Mouse (Mus musculus): ENCODE results near the gene Afap1l2. TPM values are rescaled to one million over a fixed set of nuclear protein-coding genes. Genes with fewer than 3 reads are reported as not detected.

Gene Afap1l2
- total RNA-seq, 2 experiments from 2014 or later: 6.7 to 10.2 TPM

DNA sequence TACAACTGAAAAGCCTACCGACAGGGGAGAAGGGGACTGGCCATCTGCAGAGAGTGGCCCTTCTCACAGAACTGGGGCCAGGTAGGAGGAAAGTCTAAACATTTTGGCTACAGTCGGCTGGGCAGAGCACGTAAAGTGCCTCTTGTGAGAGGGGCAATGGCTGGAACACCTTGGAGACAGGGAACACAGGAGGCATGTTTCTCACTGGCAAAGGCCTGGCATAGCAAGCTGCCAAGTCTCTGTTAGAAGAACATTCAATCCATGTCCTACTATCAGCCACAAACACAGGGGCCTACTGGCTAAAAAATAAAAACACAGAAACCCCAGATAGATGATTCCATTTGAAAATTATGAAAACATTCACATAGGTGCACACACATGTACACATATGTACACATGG lies 61.3 kb downstream of the Afap1l2 start:
- intact Hi-C loops (cut with DNase I): loop anchor here (5.0 kb wide), 1 partner anchor 51 kb away; no protein-coding TSS in a partner anchor

DNA sequence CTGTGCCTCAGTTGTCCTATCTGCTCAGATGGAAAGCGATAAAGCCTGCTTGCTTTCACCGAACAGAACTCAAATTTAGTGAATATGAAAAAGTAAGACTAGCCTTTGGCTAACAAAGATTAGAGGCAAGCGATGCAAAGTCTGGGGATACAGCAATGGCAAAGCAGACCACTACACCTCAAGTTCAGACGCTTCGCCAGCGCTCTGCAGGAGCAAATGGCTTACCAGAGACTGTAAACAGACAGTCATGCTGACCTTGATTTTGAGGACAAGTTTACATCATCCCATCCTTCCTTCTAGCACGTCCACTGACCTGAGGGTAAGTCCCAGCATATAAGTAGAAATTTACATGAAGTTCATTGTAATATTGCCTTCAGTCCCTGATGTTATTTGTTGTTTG lies 61.8 kb downstream of the Afap1l2 start:
- intact Hi-C loops (cut with DNase I): loop anchor here (5.0 kb wide), 1 partner anchor 51 kb away; no protein-coding TSS in a partner anchor
- no peak for DNase-seq (ENCODE audit: low spot score in 2 of 2)

More for the DNA sequence above, 61.3 kb downstream of the Afap1l2 start:
- DNase-seq (ENCODE audit: low spot score in 2 of 2): no peak

DNA sequence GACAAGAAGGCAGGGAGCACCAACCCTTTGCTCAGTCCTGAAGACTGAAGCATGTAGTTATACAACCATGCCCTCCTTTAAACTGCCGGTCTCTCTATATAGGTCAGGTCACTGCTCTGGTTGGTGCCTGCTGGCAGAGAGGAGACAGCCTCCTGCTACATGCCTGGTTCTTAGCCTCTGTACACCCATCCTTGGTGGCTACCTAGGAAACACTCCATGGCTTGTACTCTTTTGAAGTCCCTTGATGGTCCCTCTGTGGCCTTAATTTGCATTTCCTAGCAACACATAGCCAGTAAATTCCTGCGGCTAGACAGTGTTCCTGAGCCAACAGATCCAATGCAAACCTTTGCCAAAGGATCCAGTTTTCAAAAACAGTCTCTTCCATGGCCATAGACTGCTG lies 62.4 kb downstream of the Afap1l2 start:
- no peak for DNase-seq (ENCODE audit: low spot score in 2 of 2)
- intact Hi-C loops (cut with DNase I): loop anchor here (5.0 kb wide), 1 partner anchor 52 kb away; no protein-coding TSS in a partner anchor

DNA sequence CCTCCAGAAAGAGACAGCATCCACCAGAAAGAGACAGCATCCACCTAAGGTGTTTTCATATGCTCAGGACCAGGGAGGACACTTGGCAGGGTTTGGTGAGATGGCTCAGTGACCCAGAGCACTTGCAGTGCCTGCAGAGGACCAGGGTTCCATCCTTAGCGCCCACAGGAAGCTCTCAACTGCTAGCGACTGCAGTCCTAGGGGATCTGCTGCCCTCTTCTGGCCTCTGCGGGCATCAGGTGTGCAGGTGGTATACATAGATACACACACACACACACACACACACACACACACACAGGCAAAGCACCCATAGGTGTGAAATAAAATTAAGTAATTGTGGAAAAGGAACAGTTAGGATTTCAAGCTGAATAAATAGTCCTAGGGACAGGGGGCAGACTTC lies 63.2 kb downstream of the Afap1l2 start:
- intact Hi-C loops (cut with DNase I): loop anchor here (5.0 kb wide), 1 partner anchor 52 kb away; no protein-coding TSS in a partner anchor
- DNase-seq (ENCODE audit: low spot score in 2 of 2): no peak

DNA sequence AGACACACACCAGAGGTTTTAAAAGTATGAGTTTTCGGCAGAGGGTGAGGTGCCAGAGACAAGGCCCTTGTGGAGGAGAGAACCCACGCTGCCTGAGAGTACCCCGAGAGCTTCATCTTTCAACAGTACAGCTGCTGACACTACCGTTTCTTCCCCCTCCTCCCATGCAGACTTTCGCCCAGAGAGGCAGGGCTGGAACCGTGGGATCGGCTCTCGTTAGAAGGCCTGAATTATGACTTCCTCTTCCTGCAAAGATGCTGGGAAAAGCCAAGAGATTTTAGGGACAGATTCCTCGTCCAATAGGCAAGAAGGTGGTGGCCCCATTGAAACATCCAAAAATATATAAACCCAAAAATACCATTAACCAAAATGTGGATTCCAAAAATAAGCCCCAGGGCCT lies 63.8 kb downstream of the Afap1l2 start:
- intact Hi-C loops (cut with DNase I): no loop called here
- no peak for DNase-seq (ENCODE audit: low spot score in 2 of 2)

DNA sequence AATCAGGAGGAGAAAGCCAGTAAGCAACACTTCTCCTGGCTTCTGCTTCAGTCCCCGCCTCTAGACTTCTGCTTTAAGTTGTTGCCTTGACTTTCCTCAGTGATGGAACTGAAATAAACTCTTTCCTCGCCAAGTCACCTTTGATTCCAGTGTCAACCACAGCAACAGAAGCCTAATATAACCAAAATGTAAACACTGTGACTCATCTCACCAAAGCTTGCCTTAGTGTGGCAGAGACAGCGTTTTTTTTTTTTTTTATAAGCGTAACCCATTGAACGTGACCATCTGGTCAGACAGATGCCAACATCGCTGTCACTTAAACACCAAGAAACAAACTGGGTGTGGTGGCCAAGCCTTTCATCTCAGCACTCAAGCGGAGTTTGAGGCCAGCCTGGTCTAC lies 65.8 kb downstream of the Afap1l2 start:
- no peak for DNase-seq (ENCODE audit: low spot score in 2 of 2)
- intact Hi-C loops (cut with DNase I): no loop called here

DNA sequence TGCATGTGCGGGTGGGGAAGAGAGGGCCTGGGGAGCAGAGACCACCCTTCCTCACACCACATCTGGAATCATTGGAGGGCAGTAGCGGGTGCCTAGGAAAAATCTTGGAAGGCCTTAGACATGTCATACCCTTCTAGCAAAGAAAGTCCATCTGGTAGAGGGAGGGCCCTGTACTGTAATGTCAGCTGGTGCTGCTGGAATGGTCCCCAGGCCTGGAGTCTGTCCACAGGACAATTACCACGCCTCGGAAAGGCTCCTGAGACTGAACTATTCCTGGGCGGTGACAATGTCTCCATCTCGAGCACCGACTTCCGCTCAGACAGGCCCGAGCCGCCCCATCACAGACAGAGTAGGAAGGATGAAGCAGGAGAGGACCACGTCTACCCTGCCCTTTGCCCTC lies 67.5 kb downstream of the Afap1l2 start:
- DNase-seq (ENCODE audit: low spot score in 2 of 2): no peak
- intact Hi-C loops (cut with DNase I): no loop called here

DNA sequence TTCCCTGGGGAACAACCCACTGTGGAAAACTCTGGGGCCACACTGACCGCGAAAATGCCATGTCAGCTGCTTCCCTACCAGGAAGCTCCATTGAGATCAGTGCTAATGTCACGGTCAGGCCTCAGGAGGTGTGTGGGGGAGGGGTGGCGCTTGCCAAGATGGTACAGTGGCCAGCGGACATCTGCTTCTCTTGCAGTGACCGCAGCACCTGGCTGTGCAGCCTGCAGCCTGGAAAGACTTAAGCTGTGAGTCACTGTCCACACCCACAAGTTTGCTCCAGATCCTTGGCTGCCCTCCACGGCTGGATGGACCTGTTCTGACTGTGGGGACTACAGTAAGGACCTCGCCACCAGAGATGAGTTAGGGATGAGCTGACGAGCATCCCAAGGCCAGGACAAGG lies 68.2 kb downstream of the Afap1l2 start:
- DNase-seq (ENCODE audit: low spot score in 2 of 2): no peak
- intact Hi-C loops (cut with DNase I): no loop called here

DNA sequence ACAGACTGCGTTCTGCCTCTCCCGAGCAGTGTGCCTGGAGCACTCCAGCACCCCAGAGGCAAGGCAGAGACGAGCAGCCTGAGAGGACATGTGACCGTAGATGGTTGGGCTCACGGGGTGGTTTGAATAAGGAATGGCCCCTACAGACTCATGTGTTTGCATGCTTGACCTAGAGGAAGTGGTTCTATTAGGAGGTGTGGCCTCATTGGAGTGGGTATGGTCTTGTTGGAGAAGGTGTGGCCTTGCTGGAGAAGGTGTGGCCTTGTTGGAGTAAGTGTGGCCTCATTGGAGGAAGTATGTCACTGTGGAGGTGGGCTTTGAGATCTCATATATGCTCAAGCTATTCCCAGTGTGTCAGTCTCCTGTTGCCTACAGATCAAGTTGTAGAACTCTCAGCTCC lies 70.1 kb downstream of the Afap1l2 start:
- intact Hi-C loops (cut with DNase I): no loop called here
- no peak for DNase-seq (ENCODE audit: low spot score in 2 of 2)

DNA sequence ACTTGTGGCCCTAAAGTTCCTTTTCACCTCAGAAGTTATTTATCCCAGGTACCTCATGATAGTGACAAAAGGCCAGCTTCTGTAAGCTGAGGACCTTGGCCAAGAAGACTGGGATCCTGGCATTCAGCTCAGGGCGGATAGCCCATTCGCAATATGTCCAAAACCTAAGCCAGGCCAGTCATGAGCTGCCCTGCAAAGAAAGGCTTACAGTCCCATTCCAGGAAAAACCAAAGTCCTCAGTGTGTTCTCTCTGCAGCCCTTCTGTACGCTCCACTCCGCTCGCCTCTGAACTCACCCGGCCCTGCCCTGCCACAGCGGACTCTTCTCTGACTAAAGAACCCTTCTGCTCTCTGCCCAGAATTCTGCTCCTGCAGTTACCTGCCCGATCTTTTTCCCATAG lies 71.8 kb downstream of the Afap1l2 start:
- intact Hi-C loops (cut with DNase I): no loop called here
- DNase-seq (ENCODE audit: low spot score in 2 of 2): no peak

DNA sequence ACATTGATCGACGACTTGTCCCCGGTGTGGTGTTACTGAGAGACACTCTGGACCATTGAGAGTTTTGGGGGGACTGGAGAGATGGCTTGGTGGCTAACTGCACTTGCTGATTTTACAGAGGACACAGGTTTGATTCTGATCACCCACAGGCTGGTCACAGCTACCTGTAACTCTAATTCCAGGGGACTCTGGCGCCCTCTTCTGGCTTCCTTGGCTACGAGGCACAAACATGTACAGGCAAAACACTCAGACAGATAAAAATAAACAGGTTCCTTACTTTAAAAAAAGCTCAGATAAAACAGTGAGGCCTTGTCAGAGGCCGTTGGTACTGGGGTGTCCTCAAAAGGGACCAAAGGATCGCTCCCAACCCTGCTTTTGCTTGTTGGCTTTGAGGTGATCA lies 72.3 kb downstream of the Afap1l2 start:
- DNase-seq (ENCODE audit: low spot score in 2 of 2): no peak
- intact Hi-C loops (cut with DNase I): no loop called here

DNA sequence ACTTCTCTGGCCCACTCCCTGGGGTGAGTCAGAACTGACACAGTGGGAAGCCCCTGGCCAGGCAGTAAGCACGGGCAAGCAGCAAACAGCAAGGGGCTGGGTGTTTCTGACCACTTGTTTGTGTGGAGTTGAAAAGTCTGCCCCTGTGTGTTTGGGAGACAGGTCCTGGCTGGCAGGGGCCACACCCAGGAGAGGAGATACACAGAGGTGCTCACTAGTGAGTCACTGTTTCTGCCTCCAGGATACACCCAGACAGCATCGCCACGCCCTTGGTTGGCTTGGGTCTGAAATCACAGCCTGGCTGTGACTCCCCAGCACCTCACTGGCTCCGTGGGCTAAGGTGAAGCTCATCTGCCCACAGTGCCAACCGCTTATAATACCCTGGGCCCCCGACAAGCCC lies 72.9 kb downstream of the Afap1l2 start:
- no peak for DNase-seq (ENCODE audit: low spot score in 2 of 2)
- intact Hi-C loops (cut with DNase I): no loop called here

DNA sequence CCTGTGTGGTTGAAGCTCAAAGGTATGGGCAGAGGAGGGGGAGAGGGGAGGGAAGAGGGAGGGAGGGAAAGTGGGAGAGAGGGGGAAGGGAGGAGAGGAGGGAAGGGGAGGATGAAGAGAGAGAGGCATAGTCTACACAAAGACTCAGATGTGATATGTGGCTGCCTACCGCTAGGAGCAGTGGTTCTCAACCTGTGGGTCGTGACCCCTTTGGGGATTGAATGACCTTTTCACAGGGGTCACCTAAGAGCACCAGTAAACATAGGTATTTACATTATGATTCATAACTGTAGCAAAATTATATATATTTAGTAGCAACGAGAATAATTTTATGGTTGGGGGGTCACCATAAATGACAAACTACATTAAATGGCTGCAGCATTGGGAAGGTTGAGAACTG lies 74.2 kb downstream of the Afap1l2 start:
- DNase-seq (ENCODE audit: low spot score in 2 of 2): no peak
- intact Hi-C loops (cut with DNase I): no loop called here

DNA sequence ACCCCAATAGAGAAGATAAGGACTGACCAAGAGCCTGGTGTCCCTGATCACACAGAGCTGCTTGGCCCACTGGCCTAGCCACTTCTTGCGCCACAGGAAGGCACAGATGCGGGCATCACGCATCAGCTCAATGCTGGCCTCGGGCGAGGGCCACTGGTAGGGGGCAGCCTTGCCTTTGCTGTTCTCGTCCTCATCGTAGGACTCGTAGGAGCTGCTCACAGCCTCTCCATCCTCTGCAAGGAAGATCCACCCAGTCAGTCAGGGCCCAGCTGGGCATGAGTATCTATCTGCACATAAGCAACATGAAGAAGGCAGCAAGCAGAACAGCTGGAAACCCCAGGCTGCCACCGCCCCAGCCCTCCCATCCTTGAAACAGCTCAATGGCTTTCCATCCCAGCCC lies 78.0 kb downstream of the Afap1l2 start:
- intact Hi-C loops (cut with DNase I): no loop called here
- DNase-seq (ENCODE audit: low spot score in 2 of 2): no peak

DNA sequence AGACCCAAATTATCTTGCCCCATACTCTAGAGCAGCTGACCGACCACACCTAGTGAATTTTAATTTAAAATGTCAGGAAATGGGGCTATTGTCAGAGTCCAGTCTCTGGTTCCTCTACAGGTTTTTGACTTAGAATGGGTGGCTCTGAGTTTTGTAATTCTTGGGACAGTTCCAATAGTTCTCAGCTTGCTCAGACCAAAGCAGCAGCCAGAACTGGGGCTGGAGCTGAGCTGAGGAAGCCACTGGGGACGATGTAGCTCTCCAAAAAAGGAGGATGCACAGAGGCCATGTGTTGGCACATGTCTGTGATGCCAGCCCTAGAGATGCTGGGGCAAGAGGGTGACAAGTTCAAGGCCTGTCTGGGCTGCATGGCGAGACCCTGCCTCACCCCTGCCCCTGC lies 78.6 kb downstream of the Afap1l2 start:
- DNase-seq (ENCODE audit: low spot score in 2 of 2): no peak
- intact Hi-C loops (cut with DNase I): loop anchor here (10.0 kb wide), 1 partner anchor 205 kb away; no protein-coding TSS in a partner anchor

DNA sequence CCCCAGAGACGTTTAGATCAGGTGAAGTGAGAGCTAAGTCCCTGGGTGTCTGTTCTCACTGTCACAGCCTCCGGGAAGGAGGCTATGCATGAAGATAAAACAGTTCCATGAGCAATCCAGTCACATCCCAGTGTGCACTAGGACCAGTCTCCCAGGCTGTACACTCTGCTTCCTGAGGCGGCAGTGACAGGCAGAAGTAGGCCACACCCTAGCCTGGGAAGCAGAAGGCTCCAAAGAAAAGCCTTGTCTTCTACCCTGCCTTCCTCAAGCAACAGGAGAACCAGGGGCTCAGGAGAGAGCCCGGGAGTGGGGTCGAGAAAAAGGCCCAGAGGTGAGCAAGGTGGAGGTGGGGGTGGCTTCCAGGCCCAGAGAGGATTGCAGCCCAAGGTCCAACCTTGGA lies 86.3 kb downstream of the Afap1l2 start:
- intact Hi-C loops (cut with DNase I): loop anchor here (10.0 kb wide), 1 partner anchor 213 kb away; no protein-coding TSS in a partner anchor

DNA sequence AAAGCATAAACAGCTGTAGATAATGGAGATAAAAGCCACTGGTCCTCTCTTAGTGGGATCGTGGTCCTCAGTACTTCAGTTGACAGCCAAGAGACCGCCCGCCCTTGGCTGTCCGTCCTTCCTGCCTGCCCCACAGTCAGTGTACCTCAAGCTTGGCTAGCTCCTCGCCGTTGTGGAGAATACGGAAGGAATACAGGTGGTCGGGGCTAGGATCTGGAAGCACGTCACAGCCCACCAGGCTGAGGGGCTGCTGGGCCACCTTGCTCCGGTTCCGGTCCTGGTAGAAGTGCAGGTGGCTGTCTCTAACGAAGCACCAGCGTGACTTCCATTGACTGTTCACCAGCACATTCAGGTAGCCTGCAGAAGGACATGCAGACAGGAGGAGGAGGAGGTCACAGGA lies 87.8 kb downstream of the Afap1l2 start:
- intact Hi-C loops (cut with DNase I): loop anchor here (10.0 kb wide), 1 partner anchor 215 kb away; no protein-coding TSS in a partner anchor
- no peak for DNase-seq (ENCODE audit: low spot score in 2 of 2)

More for the DNA sequence above, 86.3 kb downstream of the Afap1l2 start:
- no peak for DNase-seq (ENCODE audit: low spot score in 2 of 2)

DNA sequence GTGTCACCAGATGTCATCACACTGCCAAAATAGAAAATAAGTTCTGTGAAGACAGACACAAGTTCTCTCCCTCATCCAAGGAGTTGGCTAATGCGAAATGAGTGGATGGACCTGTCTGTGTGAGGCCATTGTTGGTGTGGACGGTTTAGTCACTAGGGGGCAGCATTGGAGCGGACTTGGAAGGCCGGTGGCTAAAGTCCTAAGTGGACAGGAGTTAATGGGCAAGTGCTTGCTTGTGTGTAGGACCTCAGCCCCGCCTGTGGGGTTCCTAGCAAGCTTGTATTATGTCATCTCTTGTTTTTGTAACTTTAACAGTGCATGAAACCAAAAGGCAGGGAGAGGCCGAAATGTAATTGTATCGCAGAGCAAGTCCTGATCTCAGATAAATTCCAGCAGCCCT lies 88.4 kb downstream of the Afap1l2 start:
- intact Hi-C loops (cut with DNase I): loop anchor here (2.0 to 10.0 kb wide), 3 partner anchors 89 to 215 kb away; partner anchors contain the start of gene Afap1l2
- DNase-seq (ENCODE audit: low spot score in 2 of 2): peak; percentile 74 to 79

DNA sequence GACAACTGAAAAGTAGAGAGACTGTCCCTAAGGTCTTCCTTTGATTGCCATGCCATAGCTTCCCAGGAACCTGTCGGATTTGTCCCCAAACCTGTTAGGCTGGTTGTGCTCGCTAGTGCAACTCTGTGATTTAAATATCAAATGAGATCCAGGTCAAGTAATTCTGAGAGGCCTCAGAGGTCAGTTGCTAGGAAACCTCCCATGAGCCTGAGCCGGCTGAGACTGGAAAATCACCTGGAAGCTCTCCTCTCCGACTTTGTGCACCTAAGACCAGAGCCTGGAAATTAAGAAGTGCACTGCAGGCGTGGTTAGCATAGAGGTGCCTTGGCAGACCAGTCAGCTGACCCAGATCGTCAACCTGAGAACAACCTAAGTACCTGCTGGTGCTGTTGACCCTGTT lies 92.9 kb downstream of the Afap1l2 start:
- intact Hi-C loops (cut with DNase I): no loop called here
- DNase-seq (ENCODE audit: low spot score in 2 of 2): no peak

DNA sequence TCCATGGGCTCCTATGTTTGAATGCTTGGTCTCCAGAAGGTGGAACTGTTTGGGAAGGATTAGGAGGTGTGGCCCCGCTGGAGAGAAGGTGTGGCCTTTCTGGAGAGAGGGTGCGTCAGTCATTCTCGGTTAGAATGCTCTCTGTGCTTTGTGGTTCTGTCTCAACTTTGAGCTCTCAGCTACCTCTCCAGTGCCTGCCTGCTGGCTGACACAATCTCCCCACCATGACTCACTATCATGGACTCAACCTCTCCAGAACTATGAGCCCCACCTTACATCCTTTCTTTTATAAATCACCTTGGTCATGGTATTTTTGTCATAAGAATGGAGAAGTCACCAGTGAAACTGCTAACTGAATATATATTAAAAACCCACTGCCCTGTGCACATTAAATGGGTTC lies 93.4 kb downstream of the Afap1l2 start:
- DNase-seq (ENCODE audit: low spot score in 2 of 2): no peak
- intact Hi-C loops (cut with DNase I): no loop called here

DNA sequence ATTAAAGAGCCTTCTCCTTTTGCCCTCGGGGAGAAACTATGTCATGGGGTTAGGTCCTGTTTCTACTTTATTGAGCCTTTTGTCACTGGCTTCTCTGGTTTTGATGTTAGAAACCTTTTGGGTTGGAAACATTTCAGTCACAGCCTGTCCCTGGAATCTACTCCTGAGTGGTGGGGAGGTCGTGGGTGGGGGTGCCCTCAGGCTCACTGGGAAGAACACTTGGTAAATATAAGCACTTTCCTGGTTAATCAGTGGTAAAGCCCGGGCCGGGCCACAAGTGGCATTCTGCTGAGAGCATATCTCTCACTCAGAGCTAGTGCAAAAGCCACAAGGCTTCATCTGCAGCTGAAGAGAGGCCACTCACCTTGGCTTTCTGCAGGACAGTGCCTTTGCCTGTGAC lies 94.3 kb downstream of the Afap1l2 start:
- no peak for DNase-seq (ENCODE audit: low spot score in 2 of 2)
- intact Hi-C loops (cut with DNase I): no loop called here

DNA sequence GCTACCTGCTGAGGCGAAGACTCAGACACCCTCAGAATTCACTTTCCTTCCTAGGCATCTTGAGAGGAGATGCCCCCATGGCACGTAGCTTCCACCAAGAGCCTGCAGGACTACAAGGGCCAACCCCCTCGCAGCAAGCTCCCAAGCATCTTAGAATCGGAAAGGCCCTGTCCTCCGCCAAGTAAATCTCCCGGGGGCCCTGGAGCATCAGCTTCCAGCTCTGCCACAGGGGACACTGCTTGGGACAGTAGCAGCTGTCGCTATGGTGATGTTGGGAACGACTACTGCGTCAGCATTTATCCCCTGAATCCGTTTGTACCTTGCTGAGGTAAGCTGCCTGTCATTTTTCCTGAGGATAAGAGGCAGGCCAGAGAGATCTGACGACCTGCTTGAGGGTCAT lies 97.5 kb downstream of the Afap1l2 start:
- intact Hi-C loops (cut with DNase I): no loop called here
- DNase-seq (ENCODE audit: low spot score in 2 of 2): no peak

All from left cerebral cortex, postnatal 36 days (tissue).